Mouse (Mus musculus): ENCODE results near the gene Cd47.

The Cd47 gene

GRCm38 (mm10) chr16:49799597-49800561, at the start of gene Cd47:
TSS of gene Cd47 (plus strand) at chr16:49800533.
- DNase-seq (ENCODE audit: low spot score) = no peak

DNA sequence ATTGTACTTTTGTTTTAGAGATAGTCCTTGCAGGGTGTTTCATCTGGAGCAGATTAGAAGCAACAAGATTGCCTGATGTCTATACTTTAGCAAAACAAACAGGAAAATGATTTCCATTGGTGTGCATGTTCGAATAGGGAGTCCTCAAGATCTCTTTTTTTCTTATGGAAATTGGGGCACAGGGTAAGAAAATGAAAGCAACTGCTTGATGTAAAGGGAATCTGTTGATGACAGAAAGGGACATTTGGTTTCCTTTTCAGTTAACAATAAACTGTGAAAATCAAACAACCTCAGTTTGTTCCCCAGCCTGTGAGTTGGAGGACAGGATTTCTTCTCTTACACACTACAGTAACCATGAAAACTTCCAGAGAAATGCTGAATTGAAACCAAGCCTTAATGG, 47.4 kb upstream of the Cd47 start:
- no peak for DNase-seq (ENCODE audit: low spot score)

- no peak for DNase-seq (ENCODE audit: low spot score)
These were observed 47.0 kb upstream of the Cd47 start for GRCm38 (mm10) chr16:49753318-49753717.

DNA sequence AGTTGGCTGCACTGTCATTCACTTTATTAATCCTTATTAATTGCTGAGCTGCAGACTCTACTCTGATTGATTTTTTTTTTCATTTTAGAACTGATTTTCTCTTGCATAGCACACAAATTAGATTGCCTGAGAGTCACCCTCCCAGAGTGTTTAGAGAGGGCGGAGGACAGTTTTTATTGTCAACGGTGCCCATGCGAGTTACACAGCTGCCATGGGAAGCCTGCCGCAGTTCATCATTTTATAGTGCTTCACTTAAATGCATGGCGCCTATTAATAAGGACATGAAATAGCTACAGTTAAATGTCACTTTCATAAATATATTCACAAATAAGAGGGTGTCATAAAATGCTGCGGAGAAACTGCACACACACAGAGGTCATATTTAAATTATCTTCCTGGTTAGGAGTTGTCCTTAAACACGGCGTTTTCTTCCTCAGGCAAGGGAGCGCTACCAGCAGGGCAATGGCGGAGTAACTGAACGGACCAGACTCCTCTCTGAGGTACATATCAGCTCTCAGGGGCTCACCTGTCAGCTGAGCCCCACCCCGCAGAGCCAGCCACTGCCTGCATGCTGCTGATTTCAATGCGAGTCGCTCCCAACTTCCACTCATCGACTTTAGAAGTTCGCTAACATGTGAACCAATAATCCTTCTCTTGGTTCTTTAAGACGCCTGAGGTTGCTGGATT, 39.7 kb upstream of the Cd47 start:
- DNase-seq (ENCODE audit: low spot score) = no peak

- no peak for DNase-seq (ENCODE audit: low spot score)
These were observed 38.4 kb upstream of the Cd47 start for GRCm38 (mm10) chr16:49761981-49762380.

DNA sequence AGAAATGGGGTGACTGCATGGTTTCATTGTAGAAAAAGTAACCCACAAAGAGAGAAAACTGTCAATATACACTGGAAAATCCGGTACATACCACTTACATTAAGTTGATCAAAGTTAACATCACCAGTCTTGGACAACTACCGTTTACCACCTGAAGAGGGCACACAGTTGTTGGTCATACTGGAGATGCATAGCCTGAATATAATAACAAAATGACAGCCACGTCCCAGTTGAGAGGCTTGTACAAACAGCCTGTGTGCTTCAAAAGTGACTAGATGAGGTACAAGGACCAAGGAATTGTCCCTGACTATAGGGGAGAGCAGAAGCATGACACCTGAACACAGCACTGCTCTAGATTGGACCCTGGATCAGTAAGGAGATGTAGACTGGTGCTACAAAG, 34.0 kb upstream of the Cd47 start:
- DNase-seq (ENCODE audit: low spot score) = peak; percentile 5

GRCm38 (mm10) chr16:49768491-49769031, 31.8 kb upstream of the Cd47 start:
- DNase-seq (ENCODE audit: low spot score) = no peak

GRCm38 (mm10) chr16:49769831-49770261, 30.5 kb upstream of the Cd47 start:
- no peak for DNase-seq (ENCODE audit: low spot score)

DNA sequence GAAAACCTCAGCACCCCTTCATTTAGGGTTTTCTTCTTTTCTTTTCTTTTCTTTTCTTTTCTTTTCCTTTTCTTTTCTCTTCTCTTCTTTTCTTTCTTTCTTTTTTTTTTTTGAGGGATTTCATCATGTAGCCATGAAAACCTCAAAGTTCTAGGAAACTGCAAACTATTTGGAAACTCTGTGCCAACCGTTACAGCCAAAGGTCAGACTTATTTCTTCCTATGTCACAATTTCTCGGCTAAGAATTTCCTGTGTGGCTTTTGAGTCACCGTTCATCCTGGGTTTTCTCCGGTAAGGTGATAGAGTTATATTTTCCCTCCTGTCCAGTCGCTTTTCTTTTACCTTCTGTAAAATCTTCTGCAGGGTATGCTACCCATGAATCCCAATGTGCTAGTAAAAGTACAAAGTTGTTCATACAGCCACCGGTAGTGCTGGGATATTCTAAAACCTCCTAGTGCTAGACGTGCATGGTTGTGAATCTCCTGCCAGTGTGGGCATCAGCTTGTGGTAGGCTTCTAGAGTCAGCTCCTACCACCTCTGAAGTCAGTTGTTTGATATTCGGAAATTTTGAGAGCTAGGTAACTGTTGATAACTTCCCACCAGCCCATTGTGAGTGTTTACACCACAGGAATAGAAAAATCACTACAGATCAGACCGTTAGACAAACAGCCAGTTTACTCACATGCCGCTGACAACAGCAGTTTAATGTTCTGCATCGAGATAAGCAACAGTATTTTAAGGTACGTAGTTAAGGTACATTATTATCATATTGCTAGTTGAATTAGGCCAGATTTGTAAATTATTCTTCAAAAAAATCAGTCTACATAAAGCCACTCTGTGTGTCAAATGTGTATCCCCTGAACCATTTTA, 29.8 kb upstream of the Cd47 start:
- no peak for DNase-seq (ENCODE audit: low spot score)

- DNase-seq (ENCODE audit: low spot score) = no peak
These were observed 28.5 kb upstream of the Cd47 start for GRCm38 (mm10) chr16:49771609-49772396.

GRCm38 (mm10) chr16:49772576-49772975, 27.8 kb upstream of the Cd47 start:
- DNase-seq (ENCODE audit: low spot score) = no peak

DNA sequence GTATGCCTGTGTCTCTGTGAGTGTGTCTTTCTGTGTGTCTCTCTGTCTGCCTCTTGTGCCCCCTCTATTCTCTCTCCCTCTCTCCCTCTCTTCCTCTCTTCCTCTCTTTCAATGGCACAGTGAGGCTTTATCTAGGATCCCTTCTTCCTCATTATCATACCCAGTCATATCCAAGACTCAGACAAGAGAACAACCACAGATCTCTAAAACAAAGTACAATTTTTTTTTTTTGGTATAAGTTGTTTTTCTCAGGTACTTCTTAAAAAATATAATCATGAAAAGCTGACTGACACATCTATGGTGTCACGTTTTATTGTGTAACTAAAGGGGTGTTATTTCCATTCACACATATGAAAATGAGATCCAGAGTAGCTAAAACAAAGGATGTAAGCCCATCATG, 27.3 kb upstream of the Cd47 start:
- no peak for DNase-seq (ENCODE audit: low spot score)

GRCm38 (mm10) chr16:49774059-49775001, 26.0 kb upstream of the Cd47 start:
- DNase-seq (ENCODE audit: low spot score) = no peak

GRCm38 (mm10) chr16:49775002-49775966, 25.0 kb upstream of the Cd47 start:
- no peak for DNase-seq (ENCODE audit: low spot score)

- no peak for DNase-seq (ENCODE audit: low spot score)
These were observed 23.4 kb upstream of the Cd47 start for GRCm38 (mm10) chr16:49776981-49777380.

- no peak for DNase-seq (ENCODE audit: low spot score)
These were observed 18.7 kb upstream of the Cd47 start for GRCm38 (mm10) chr16:49781556-49782156.

GRCm38 (mm10) chr16:49783369-49783768, 17.0 kb upstream of the Cd47 start:
- no peak for DNase-seq (ENCODE audit: low spot score)

DNA sequence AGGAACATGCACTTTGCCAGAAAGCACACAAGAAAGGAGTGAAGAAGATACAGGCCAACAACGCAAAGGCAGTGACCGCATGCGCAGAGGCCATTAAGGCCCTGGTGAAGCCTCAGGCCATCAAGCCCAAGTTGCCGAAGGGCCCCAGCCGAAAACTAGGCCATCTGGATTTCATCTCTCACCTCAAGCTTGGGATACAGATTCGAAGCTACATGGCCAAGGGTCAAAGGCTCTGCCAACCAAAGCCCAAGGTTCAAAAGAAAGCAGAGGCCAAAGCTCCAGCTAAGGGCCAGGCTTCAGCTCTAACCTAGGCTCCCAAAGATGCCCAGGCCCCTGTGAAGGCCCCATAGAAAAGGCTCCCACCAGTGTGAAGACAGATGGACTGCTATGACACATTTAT, 14.2 kb upstream of the Cd47 start:
- DNase-seq (ENCODE audit: low spot score) = no peak
